Mouse (Mus musculus) liver, embryonic 14.5 days (tissue): ENCODE results near the gene Tmem120b. TPM values are rescaled to one million over a fixed set of nuclear protein-coding genes. Genes with fewer than 3 reads are reported as not detected.

Source experiments
- ATAC-seq: fragments of 200-750 bp; cut with Nextera tagmentation; 2 replicates; pipeline ENCODE4 v1.8.0; 2017; ENCODE audit warnings: moderate number of reproducible peaks, mild to moderate bottlenecking, moderate library complexity; ENCODE audit not compliant: insufficient read depth
- DNase-seq, 3 experiments: peaks; one replicate each; pipeline ENCODE4 v3.0.0-alpha.2; 2012 to 2013; ENCODE audit warnings: low read depth in 3 of 3, low spot score in 3 of 3
- H3K27ac ChIP-seq: fragments of 300-500 bp; sonication (generic); 2 replicates; pipeline ENCODE4 v1.5.1; 2014; ENCODE audit warnings: moderate library complexity, mild to moderate bottlenecking, control low read depth, inconsistent platforms
- H3K27me3 ChIP-seq: fragments of 300-500 bp; sonication (generic); 2 replicates; pipeline ENCODE4 v1.6.1; 2014; ENCODE audit warnings: mild to moderate bottlenecking, low read length, moderate library complexity; ENCODE audit not compliant: control insufficient read depth, insufficient read depth
- H3K36me3 ChIP-seq: fragments of 300-500 bp; sonication (generic); replicated peaks from 2 replicates; pipeline ENCODE4 v1.6.1; 2014; ENCODE audit warnings: low read depth; ENCODE audit not compliant: control insufficient read depth, insufficient read depth
- H3K4me1 ChIP-seq, 2 experiments: fragments of 200-500 bp in 1 of 2; fragments of 300-500 bp in 1 of 2; sonication (generic) in 1 of 2; replicated peaks; 2 replicates each; pipeline ENCODE4 v1.6.1; 2012 to 2014; ENCODE audit warnings: antibody characterized with exemption in 1 of 2, inconsistent platforms in 1 of 2, low read length in 1 of 2; ENCODE audit not compliant: control insufficient read depth in 2 of 2, insufficient read depth in 2 of 2
- H3K4me2 ChIP-seq: fragments of 300-500 bp; sonication (generic); 2 replicates; pipeline ENCODE4 v1.6.1; 2014; ENCODE audit warnings: low read depth, mild to moderate bottlenecking, control low read depth, moderate library complexity
- H3K4me3 ChIP-seq, 2 experiments: fragments of 200-500 bp in 1 of 2; fragments of 300-500 bp in 1 of 2; sonication (generic) in 1 of 2; 2 replicates each; pipeline ENCODE4 v1.5.1; 2012 to 2014; ENCODE audit warnings: low read depth in 2 of 2, low read length in 2 of 2, mild to moderate bottlenecking in 2 of 2, control low read depth in 1 of 2, inconsistent platforms in 1 of 2, moderate library complexity in 1 of 2; ENCODE audit not compliant: insufficient read depth in 1 of 2
- H3K9ac ChIP-seq: fragments of 300-500 bp; sonication (generic); replicated peaks from 2 replicates; pipeline ENCODE4 v1.6.1; 2014; ENCODE audit warnings: mild to moderate bottlenecking, control low read depth, moderate library complexity
- H3K9me3 ChIP-seq: fragments of 300-500 bp; sonication (generic); 2 replicates; pipeline ENCODE4 v1.6.1; 2016; ENCODE audit warnings: low read length, mixed read lengths; ENCODE audit not compliant: control insufficient read depth
- CTCF ChIP-seq: IDR thresholded peaks from 2 replicates; pipeline ENCODE4 v1.5.1; 2016; ENCODE audit warnings: antibody characterized with exemption, low read depth, control low read depth
- EP300 ChIP-seq: IDR thresholded peaks from 2 replicates; pipeline ENCODE4 v1.6.1; 2016; ENCODE audit warnings: antibody characterized with exemption, low read depth
- WGBS: fragments of 180-500 bp; shearing (Covaris S2); extraction: QIAGEN DNeasy Blood & Tissue Kit; methylation state at CpG from one replicate; pipeline ENCODE4 v1.1.7; 2014; ENCODE audit not compliant: insufficient replicate concordance; 5-methylcytosine and 5-hydroxymethylcytosine counted together
- polyA plus RNA-seq, 2 experiments: library from polyadenylated mRNA; depleted of rRNA in 1 of 2; stranded (reverse) in 1 of 2; unstranded in 1 of 2; fragments of >200 nt; fragmentation: Nextera tagmentation in 1 of 2; extraction: Ambion mirVana in 1 of 2; gene quantifications; 2 replicates each; pipeline versions ENCODE4 v1.2.1 to v1.2.3; 2012 to 2014

Gene Tmem120b
- polyA plus RNA-seq, 2 experiments, result 18.1 to 19.0 TPM

DNA sequence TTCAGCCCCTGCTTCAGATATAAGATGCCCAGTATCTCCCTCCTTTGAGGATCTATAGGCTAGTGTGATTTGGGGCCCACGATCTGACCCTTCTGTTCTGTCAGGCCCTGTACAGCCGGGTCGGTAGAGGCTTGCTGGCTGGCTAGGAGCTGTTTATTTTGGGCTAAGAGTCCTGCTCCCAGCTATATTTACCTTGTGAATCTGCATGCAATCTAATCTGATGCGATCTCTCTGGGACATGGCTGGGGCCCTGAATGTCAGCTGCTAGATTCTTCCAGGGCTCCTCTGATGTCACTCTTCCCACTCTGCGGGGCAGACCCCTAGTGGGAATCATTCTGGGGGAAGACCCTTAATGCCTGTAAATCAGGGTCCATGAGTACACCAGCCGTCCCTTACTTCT, 43.9 kb upstream of the Tmem120b start:
- Histone ChIP-seq H3K27ac (no peak overlapping the region), H3K27me3 (no peaks in the 10 kb centered on the region), H3K9ac (no peak overlapping the region), H3K4me3 (no peak overlapping the region), H3K36me3 (no peaks in the 10 kb centered on the region), H3K4me2 (no peak overlapping the region), H3K9me3 (no peaks in the 10 kb centered on the region), H3K4me1 (peaks cover 0 to 11% of the 10 kb centered on the region in 2 experiments; a peak in 3 of 4 replicates)
- TF ChIP-seq CTCF, result no peak
- no peak for TF ChIP-seq EP300
- WGBS, result 69% methylated on average over 6 of the region's 6 CpGs
- ATAC-seq, result no peak
- DNase-seq, result no peak

DNA sequence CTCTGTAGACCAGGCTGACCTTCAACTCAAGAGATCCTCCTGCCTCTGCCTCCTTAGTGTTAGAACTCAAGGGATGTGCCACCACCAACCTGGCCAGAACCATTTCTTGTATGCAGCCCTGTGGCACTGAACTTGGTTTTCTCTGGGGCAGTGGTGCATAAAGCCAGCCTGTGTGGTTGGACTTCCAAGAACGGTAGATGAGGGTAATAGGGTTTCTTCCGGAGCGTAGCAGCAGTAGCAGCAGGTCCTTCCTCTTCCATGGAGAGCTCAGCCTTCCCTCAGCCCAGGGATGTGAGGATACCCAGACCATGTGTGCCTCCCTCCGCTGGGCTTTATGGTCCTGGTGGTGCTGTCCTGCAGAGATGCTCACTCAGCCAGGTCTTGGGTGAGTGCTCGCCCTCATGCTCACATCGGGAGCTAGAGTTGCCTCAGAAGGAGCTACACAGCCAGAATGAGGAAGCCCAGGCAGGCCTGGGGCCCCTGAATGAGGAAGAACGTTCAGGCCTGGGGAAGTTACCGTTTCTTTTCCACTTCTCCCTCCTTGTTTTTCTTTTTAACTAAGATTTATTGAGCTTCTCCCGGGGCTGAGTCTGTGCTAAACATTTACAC, 43.1 kb upstream of the Tmem120b start:
- Histone ChIP-seq H3K27me3 (no peaks in the 10 kb centered on the region), H3K4me2 (no peak overlapping the region), H3K36me3 (no peaks in the 10 kb centered on the region), H3K9me3 (no peaks in the 10 kb centered on the region), H3K4me3 (no peak overlapping the region), H3K27ac (no peak overlapping the region), H3K9ac (no peak overlapping the region), H3K4me1 (peaks cover 0 to 8% of the 10 kb centered on the region in 2 experiments; a peak in 3 of 4 replicates)
- ATAC-seq (no peak), DNase-seq (no peak)
- no peak for TF ChIP-seq EP300
- 19% methylated on average over 9 of the region's 9 CpGs for WGBS

DNA sequence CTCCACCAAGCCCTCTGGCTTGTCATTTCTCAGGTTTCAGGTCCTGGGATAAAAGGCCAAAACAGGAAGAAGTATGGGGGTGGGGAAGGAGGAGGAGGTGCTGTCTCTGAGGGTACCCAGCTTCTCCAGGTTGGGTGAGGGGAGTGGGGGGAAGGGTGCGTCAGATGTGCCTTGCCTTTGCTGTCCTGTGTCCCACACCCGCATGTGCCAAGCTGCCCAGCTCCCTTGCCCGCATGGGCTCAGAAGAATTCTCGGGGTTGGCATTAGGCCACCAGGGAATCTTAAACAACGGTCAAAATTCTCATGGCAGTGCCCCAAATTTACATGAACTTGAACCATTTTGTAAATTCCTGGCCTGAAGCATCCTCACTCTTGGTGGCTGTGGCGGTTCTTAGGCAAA, 41.8 kb upstream of the Tmem120b start:
- no peak for ATAC-seq
- Histone ChIP-seq H3K9me3 (no peaks in the 10 kb centered on the region), H3K36me3 (no peaks in the 10 kb centered on the region), H3K4me1 (peaks cover 0 to 8% of the 10 kb centered on the region in 2 experiments; a peak in 3 of 4 replicates), H3K9ac (no peak overlapping the region), H3K4me3 (no peak overlapping the region), H3K27me3 (no peaks in the 10 kb centered on the region), H3K27ac (no peak overlapping the region), H3K4me2 (no peak overlapping the region)
- no peak for DNase-seq
- TF ChIP-seq EP300 (no peak), CTCF (no peak)
- WGBS, result 71% methylated on average over 6 of the region's 6 CpGs

DNA sequence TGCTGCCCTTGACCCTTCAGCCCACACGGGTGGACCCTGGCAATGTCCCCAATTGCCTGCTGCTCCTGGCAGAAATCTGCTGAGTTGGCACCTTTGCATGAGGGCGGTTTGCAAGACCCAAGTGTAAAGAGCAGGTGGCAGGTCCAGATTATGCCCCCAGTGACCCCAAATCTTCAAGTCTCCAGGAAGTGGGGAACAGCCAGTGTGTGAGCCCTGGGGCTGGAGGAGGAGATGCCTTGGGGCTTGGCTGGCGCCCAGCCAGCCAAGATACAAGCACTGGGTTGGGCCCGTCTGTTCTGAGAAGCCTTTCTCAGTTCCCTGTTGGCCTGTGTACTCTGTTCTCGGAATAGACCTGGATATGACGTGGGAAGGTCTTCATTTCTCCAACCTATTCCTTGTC, 40.8 kb upstream of the Tmem120b start:
- ATAC-seq (no peak), DNase-seq (no peak)
- no peaks in the 10 kb centered on the region for H3K9me3 ChIP-seq
- H3K4me3 ChIP-seq, result no peak overlapping the region
- H3K4me1 ChIP-seq, result peaks cover 0 to 8% of the 10 kb centered on the region in 2 experiments; a peak in 3 of 4 replicates
- H3K36me3 ChIP-seq, result no peaks in the 10 kb centered on the region
- no peak overlapping the region for H3K9ac ChIP-seq
- no peak for TF ChIP-seq CTCF
- no peak for TF ChIP-seq EP300
- 33% methylated on average over 6 of the region's 6 CpGs for WGBS
- no peak overlapping the region for H3K4me2 ChIP-seq
- H3K27ac ChIP-seq, result no peak overlapping the region
- H3K27me3 ChIP-seq, result no peaks in the 10 kb centered on the region

DNA sequence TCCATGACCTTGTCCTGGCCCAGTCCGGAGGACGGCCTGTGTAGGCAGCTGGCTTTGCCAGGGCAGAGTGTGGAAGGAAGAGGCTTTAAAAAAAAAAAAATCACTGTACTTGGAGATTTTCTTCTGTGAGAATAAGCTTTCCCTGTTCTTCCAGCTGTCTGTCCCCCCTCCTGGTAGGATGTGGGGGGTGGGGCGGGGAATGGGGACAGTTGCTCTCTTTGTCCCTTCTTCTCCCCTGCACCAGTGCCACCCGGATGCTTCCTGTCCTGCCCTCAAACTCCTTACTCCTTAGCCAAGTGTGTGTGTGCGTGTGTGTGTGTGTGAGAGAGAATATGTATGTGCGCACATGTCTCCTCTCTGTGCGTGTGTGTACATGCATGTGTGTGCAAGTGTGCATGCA, 38.5 kb upstream of the Tmem120b start:
- no peak for ATAC-seq
- H3K36me3 ChIP-seq, result no peaks in the 10 kb centered on the region
- no peak overlapping the region for H3K4me3 ChIP-seq
- TF ChIP-seq CTCF, result no peak
- no peak for TF ChIP-seq EP300
- no peaks in the 10 kb centered on the region for H3K27me3 ChIP-seq
- H3K4me2 ChIP-seq, result no peak overlapping the region
- no peak overlapping the region for H3K9ac ChIP-seq
- DNase-seq, result no peak
- H3K4me1 ChIP-seq, result peaks cover under 1 to 8% of the 10 kb centered on the region in 2 experiments
- no peak overlapping the region for H3K27ac ChIP-seq
- no peaks in the 10 kb centered on the region for H3K9me3 ChIP-seq
- 74% methylated on average over 7 of the region's 7 CpGs for WGBS
